Mouse (Mus musculus): ENCODE measurements around the gene Apln.

Apln gene

GRCm38 (mm10) chrX:48016906-48017601 is 17.6 kb downstream of the Apln start:
- no peak for DNase-seq

DNA sequence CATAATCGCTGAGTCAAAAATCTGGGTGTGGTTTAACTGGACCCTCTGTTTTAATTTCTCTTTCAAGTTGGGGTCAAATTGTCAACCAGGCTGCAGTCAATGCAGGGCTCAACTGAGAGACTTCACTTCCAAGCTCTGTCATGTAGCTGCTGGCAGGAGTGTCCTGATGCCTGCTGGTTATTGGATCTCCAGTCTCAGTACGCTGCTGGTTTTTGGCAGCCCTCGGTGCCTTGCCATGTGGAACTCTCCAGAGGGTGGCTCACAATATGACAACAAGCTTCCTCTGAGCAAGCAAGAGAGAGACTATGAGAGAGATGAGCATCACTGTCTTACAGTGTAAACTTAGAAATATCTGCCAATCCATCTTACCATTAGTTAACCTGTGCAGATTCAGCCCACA is 23.0 kb downstream of the Apln start:
- no peak for DNase-seq

DNA sequence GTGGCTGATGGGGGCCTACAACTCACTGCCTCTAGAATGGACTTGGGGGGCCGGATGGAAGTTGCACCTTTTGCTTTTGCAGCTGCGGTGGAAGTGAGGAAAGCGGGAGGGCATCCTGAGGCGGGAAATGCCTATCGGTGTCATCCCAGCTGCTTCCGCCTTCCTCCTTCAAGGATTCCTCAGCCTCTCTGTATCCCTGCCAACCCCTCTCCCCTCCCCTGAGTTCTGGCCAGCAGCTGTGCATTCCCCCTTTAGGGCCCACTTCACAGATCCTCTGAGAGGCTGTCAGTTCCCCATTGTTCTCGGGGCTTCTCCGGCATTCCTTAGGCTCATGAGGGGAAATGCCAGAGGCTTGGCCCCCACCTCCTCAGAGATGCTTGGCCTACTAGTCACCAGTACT is 28.6 kb downstream of the Apln start:
- no peak for DNase-seq

DNA sequence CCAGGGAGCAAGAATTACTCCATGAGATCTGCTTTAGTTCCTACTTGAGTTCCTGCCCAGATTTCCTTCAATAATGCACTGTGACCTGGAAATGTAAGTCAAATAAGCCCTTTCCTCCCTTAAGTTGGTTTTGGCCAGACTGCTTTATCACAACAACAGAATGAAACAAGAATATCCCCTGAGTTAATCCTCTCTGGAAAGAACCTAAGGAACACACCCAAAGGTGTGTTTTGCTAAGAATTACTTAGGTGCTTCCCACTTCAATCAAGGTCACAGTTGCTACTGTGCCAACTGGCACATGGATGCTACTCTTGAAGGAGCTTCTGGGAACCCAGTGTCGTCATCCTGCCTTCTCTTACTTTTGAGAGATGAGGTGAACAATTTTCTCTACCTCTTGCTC is 29.9 kb downstream of the Apln start:
- DNase-seq: no peak

DNA sequence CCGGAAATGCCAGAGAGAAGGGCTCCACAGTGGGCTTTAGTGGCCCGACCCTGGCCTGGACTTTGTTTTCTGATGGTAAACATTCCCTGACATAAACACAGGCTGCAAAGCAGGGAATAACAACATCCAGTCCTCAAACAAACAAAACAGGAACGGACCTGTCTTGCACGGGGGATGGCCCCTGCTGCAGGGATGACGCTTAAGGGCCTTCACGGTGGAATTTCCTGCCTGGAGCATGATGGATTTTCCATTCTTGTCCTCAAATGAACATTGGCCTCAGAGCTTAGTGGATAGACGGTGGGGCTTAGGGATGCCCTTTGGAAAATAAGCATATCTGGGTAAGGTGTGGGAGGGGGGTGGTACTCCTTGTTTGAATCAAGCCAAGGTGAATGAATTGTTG is 33.5 kb downstream of the Apln start:
- DNase-seq: no peak

DNA sequence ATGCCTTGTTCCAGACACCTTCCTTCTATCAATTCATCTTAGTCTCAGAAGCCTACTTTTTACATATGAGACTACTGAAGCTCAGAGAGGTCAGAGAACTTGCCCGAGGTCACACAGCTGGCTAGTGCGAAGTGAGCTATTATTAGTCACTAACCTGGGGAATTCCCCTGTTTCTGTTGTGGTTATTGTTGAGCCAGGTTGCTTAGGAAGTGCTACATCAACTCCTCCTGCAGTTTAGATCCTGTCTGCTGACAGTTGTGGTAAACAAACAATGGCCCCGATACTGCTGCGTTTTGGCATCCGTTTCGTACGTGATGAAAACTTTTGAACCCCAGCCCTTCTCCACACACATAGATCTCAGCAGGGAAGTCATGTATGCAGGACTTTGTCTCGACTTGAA is 36.2 kb downstream of the Apln start:
- DNase-seq: no peak

GRCm38 (mm10) chrX:47992606-47993005 is 42.0 kb downstream of the Apln start:
- peak; percentile 89 for DNase-seq

DNA sequence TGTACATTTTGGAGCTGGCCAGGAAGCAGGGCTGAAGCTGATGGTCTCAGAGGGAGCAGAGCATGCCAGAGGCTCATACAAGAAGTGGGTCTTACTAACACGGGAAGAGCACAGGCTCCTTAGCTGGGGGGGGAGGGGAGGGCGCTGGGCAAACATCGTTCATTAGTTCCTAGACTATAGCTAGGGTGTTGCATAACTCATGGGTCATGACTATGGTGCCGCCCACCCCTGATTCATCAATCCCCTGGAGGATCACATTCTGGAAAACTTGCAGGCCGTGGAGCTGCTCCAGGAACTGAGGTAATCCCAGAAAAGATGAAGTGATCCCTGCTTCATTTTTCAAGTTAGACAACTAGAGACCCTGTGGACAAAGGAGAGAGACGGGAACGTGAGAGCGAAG is 46.6 kb downstream of the Apln start:
- no peak for DNase-seq

- DNase-seq: peak; percentile 62
These were observed 49.5 kb downstream of the Apln start for GRCm38 (mm10) chrX:47985000-47985619.

DNA sequence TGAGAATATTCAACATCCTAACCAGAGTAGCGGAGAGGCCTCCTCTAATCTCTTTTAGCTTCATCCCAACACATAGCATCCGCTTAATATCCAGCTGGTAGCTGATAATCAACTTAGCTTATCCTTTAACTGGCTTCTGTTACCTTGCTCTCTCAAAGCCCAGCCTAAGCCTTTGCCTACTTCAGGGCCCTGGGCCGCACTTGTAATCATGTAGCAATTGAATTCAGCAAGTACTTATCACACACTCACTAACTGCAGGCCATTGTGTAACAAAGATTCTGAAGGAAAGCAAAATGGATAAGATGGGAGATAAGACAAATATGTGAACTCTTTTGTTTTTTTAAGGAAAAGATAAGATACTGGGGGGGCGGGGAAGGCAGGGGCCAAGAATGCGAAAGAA is 57.6 kb downstream of the Apln start:
- no peak for DNase-seq

- peak; percentile 52 for DNase-seq
These were observed 58.1 kb downstream of the Apln start for GRCm38 (mm10) chrX:47976551-47976950.

All from lung, postnatal 36 days (tissue).